8 mouse cellular contexts compared by ENCODE assay signal in the genomic region with DNA sequence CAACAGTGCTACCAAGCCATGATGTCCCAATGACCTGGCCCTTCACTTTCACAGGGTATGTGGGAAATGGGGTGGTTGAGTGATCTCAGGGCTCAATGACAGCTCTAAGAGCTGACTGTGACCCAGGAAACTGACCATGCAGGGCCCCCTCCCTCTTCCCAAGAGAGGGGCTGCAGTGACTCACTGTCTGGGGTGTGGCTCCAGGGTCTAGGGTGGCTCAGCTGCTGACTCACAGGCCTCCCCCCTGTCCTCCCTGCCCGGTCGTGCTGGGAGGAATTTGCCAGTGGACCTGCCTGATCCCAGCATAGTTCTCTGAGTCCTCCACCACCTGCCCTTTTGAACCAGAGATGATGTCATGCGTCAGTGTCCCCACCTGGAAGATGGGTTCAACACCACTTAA. TPM values are rescaled to one million over a fixed set of nuclear protein-coding genes. Genes with fewer than 3 reads are reported as not detected.
DNase-seq lines count a peak whose midpoint lies in the region.

No protein-coding gene starts in this region.

- intact Hi-C loops in heart, postnatal 25 days (cut with DNase I) = no loop called here
- intact Hi-C loops in left cerebral cortex, postnatal 10 days (cut with DNase I) = no loop called here

- DNase-seq in gastrocnemius, adult 18-20 months (ENCODE audit: low spot score) = peak; percentile 65
- no peak for DNase-seq in gastrocnemius, postnatal 4 days (ENCODE audit: low spot score in 2 of 2)
- peak; percentile 86 to 89 for DNase-seq in adrenal gland, postnatal 36 days
- DNase-seq in heart, postnatal 25 days (ENCODE audit: low spot score) = peak; percentile 66
- DNase-seq in lung, postnatal 14 days = peak; percentile 59
- no peak for DNase-seq in B cell, adult 2 months
- no peak for DNase-seq in retina, embryonic 14.5 days (ENCODE audit: low spot score)
- DNase-seq in left cerebral cortex, postnatal 10 days (ENCODE audit: extremely low spot score in 1 of 2, low spot score in 2 of 2) = no peak

RNA-seq across cellular contexts. Expression of a gene that starts 8.2 kb away (rescaled TPM):
- total RNA-seq in gastrocnemius, adult 18-20 months (2021) = 10 to 100 TPM; 29.0 to 42.2 TPM
- total RNA-seq in gastrocnemius, postnatal 4 days (2021) = 10 to 100 TPM; 63.2 to 68.6 TPM
- total RNA-seq in adrenal gland, postnatal 36 days (2021) = 100 to 1,000 TPM; 101 to 106 TPM
- 10 to 100 TPM; 38.4 to 41.5 TPM for total RNA-seq in heart, postnatal 25 days (2021)
- 10 to 100 TPM; 10.4 to 11.2 TPM for total RNA-seq in left cerebral cortex, postnatal 10 days (2021)

RNA-seq across cellular contexts. Expression of a gene that starts 12.5 kb away (rescaled TPM):
- 10 to 100 TPM; 54.0 to 63.3 TPM for total RNA-seq in gastrocnemius, adult 18-20 months (2021)
- total RNA-seq in gastrocnemius, postnatal 4 days (2021) = 10 to 100 TPM; 83.8 to 91.1 TPM
- 10 to 100 TPM; 72.5 to 80.8 TPM for total RNA-seq in adrenal gland, postnatal 36 days (2021)
- 100 to 1,000 TPM; 160 to 161 TPM for total RNA-seq in heart, postnatal 25 days (2021)
- total RNA-seq in left cerebral cortex, postnatal 10 days (2021) = 100 to 1,000 TPM; 109 to 124 TPM

RNA-seq across cellular contexts. Expression of a gene that starts 12.7 kb away (rescaled TPM):
- 10 to 100 TPM; 74.4 to 77.1 TPM for total RNA-seq in gastrocnemius, adult 18-20 months (2021)
- 100 to 1,000 TPM; 113 to 117 TPM for total RNA-seq in gastrocnemius, postnatal 4 days (2021)
- total RNA-seq in adrenal gland, postnatal 36 days (2021) = 100 to 1,000 TPM; 174 to 190 TPM
- 10 to 100 TPM; 87.5 to 94.8 TPM for total RNA-seq in heart, postnatal 25 days (2021)
- total RNA-seq in left cerebral cortex, postnatal 10 days (2021) = 100 to 1,000 TPM; 131 to 139 TPM

RNA-seq across cellular contexts. Expression of a gene that starts 18.9 kb away (rescaled TPM):
- total RNA-seq in gastrocnemius, adult 18-20 months (2021) = not detected
- not detected for total RNA-seq in gastrocnemius, postnatal 4 days (2021)
- not detected for total RNA-seq in adrenal gland, postnatal 36 days (2021)
- not detected for total RNA-seq in heart, postnatal 25 days (2021)
- not detected for total RNA-seq in left cerebral cortex, postnatal 10 days (2021)

Comparison
In these comparisons a context has a peak if more than half of its experiments do, and no peak if none do; other contexts are left out.
1. DNase-seq: peak in gastrocnemius, adult 18-20 months (single experiment), adrenal gland, postnatal 36 days (2 of 2), heart, postnatal 25 days (single experiment) and lung, postnatal 14 days (single experiment); none in gastrocnemius, postnatal 4 days (0 of 2), B cell, adult 2 months (0 of 2), retina, embryonic 14.5 days (single experiment) and left cerebral cortex, postnatal 10 days (0 of 2).